Mouse (Mus musculus): ENCODE measurements around the gene Hoxa10. TPM values are rescaled to one million over a fixed set of nuclear protein-coding genes. Genes with fewer than 3 reads are reported as not detected.

The Hoxa10 gene
- total RNA-seq, 1 experiment: 0.80 TPM

DNA sequence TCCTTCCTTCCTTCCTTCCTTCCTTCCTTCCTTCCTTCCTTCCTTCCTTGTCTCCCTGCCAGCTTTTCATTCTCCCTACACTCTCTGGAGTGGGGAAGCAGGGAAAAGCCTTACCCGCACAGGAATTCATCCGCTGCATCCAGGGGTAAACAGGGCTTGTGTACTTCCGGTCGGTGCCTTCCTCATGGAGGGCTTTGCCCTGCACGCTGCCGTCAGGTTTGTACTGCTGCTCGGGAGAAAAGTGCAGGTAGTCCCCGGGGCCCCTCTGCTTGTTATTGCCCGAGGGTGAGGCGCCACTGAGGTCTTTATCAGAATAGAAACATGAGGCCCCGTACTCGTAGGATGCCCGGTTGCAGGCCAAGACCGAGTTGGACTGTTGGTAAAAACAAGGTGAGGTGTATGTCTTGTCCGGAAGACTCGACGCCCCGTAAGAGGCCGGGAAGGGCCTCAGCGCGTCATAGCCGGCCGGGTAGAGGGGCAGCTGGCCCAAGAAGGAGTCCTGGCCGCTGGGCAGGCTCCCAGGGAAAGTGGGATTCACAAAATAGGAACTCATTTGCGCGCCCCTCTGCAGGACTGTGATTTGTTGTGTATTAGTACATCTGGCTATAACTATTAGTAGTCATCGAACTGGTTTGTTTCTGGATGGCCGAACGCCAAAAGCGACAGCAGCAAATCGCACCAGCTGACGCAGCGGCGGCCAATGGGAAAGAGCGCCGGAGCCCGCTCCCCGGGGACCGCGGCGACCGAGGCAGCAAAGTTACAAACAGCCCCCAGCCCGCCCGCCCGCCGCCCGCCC is 32.4 kb downstream of the Hoxa10 start, which contains the start of gene Hoxa6:
Hoxa6 (minus strand) TSS at position 651 of the 796 bp plus-strand sequence.
- H3K9ac ChIP-seq (ENCODE audit: insufficient read depth, low read depth, low read length, poor library complexity, severe bottlenecking): no peak within 1 kb of the TSS
- no peak within 1 kb of the TSS for H3K27ac ChIP-seq (ENCODE audit: insufficient read depth, low read depth, low read length, poor library complexity, severe bottlenecking)
- H3K9me3 ChIP-seq (ENCODE audit: control insufficient read depth, insufficient read depth, low read depth, low read length): no peaks in the 10 kb centered on the region
- TF ChIP-seq ZNF384 (IDR thresholded peaks at IDR 0.05; ENCODE audit: low read depth, low read length) (no peak), ZC3H11A (IDR thresholded peaks at IDR 0.05; ENCODE audit: borderline replicate concordance, low read depth, low read length) (no peak), CHD2 (IDR thresholded peaks at IDR 0.05; ENCODE audit: low read depth, low read length) (no peak), HCFC1 (IDR thresholded peaks at IDR 0.05; ENCODE audit: borderline replicate concordance, insufficient read depth, low read length) (no peak), MAFK (IDR thresholded peaks at IDR 0.05; ENCODE audit: insufficient read depth, low read depth, low read length) (no peak)
- DNase-seq (ENCODE audit: low read depth, low spot score): no peak
- no peaks in the 10 kb centered on the region for H3K36me3 ChIP-seq (ENCODE audit: control insufficient read depth, insufficient read depth, low read length, poor library complexity, severe bottlenecking)
- peak within 1 kb of the TSS; percentile 29 to 43 for H3K4me3 ChIP-seq (ENCODE audit: insufficient read depth in 1 of 2, low read depth in 1 of 2, low read length in 2 of 2, poor library complexity in 1 of 2, severe bottlenecking in 1 of 2)
- in situ Hi-C loops (cut with MboI; ENCODE audit: low sequenced_read_pairs in 2 of 2, unreplicated experiment in 2 of 2): loop anchor here in 1 of 2 experiments (25.0 kb wide), 1 partner anchor 596 kb away; no protein-coding TSS in a partner anchor
- peaks cover 0 to 7% of the 10 kb centered on the region in 2 experiments; a peak in 1 of 4 replicates for H3K4me1 ChIP-seq (ENCODE audit: control insufficient read depth in 2 of 2, insufficient read depth in 2 of 2, low read length in 2 of 2, poor library complexity in 1 of 2)

- Histone ChIP-seq H3K27ac (ENCODE audit: insufficient read depth, low read depth, low read length, poor library complexity, severe bottlenecking) (no peak overlapping the region), H3K4me3 (ENCODE audit: insufficient read depth in 1 of 2, low read depth in 1 of 2, low read length in 2 of 2, poor library complexity in 1 of 2, severe bottlenecking in 1 of 2) (no peak overlapping the region), H3K4me1 (ENCODE audit: control insufficient read depth in 2 of 2, insufficient read depth in 2 of 2, low read length in 2 of 2, poor library complexity in 1 of 2) (peaks cover 0 to 7% of the 10 kb centered on the region in 2 experiments; a peak in 1 of 4 replicates), H3K9ac (ENCODE audit: insufficient read depth, low read depth, low read length, poor library complexity, severe bottlenecking) (no peak overlapping the region), H3K9me3 (ENCODE audit: control insufficient read depth, insufficient read depth, low read depth, low read length) (no peaks in the 10 kb centered on the region), H3K36me3 (ENCODE audit: control insufficient read depth, insufficient read depth, low read length, poor library complexity, severe bottlenecking) (no peaks in the 10 kb centered on the region)
- TF ChIP-seq ZC3H11A (IDR thresholded peaks at IDR 0.05; ENCODE audit: borderline replicate concordance, low read depth, low read length): no peak
- no peak for TF ChIP-seq ZNF384 (IDR thresholded peaks at IDR 0.05; ENCODE audit: low read depth, low read length)
- TF ChIP-seq MAFK (IDR thresholded peaks at IDR 0.05; ENCODE audit: insufficient read depth, low read depth, low read length): no peak
- DNase-seq (ENCODE audit: low read depth, low spot score): no peak
- in situ Hi-C loops (cut with MboI; ENCODE audit: low sequenced_read_pairs in 2 of 2, unreplicated experiment in 2 of 2): loop anchor here in 1 of 2 experiments (25.0 kb wide), 1 partner anchor 595 kb away; no protein-coding TSS in a partner anchor
Measured at GRCm38 (mm10) chr6:52207684-52207976, 33.0 kb downstream of the Hoxa10 start.

GRCm38 (mm10) chr6:52206882-52207683 is 33.6 kb downstream of the Hoxa10 start:
- no peak overlapping the region for H3K4me3 ChIP-seq (ENCODE audit: insufficient read depth in 1 of 2, low read depth in 1 of 2, low read length in 2 of 2, poor library complexity in 1 of 2, severe bottlenecking in 1 of 2)
- in situ Hi-C loops (cut with MboI; ENCODE audit: low sequenced_read_pairs in 2 of 2, unreplicated experiment in 2 of 2): loop anchor here in 1 of 2 experiments (25.0 kb wide), 1 partner anchor 595 kb away; no protein-coding TSS in a partner anchor
- H3K27ac ChIP-seq (ENCODE audit: insufficient read depth, low read depth, low read length, poor library complexity, severe bottlenecking): no peak overlapping the region
- H3K4me1 ChIP-seq (ENCODE audit: control insufficient read depth in 2 of 2, insufficient read depth in 2 of 2, low read length in 2 of 2, poor library complexity in 1 of 2): peaks cover 0 to 7% of the 10 kb centered on the region in 2 experiments; a peak in 1 of 4 replicates
- H3K9ac ChIP-seq (ENCODE audit: insufficient read depth, low read depth, low read length, poor library complexity, severe bottlenecking): no peak overlapping the region
- H3K9me3 ChIP-seq (ENCODE audit: control insufficient read depth, insufficient read depth, low read depth, low read length): no peaks in the 10 kb centered on the region
- no peaks in the 10 kb centered on the region for H3K36me3 ChIP-seq (ENCODE audit: control insufficient read depth, insufficient read depth, low read length, poor library complexity, severe bottlenecking)
- no peak for DNase-seq (ENCODE audit: low read depth, low spot score)
- no peak for TF ChIP-seq HCFC1 (IDR thresholded peaks at IDR 0.05; ENCODE audit: borderline replicate concordance, insufficient read depth, low read length)
- no peak for TF ChIP-seq MAFK (IDR thresholded peaks at IDR 0.05; ENCODE audit: insufficient read depth, low read depth, low read length)
- no peak for TF ChIP-seq CHD2 (IDR thresholded peaks at IDR 0.05; ENCODE audit: low read depth, low read length)
- no peak for TF ChIP-seq ZC3H11A (IDR thresholded peaks at IDR 0.05; ENCODE audit: borderline replicate concordance, low read depth, low read length)
- no peak for TF ChIP-seq ZNF384 (IDR thresholded peaks at IDR 0.05; ENCODE audit: low read depth, low read length)

GRCm38 (mm10) chr6:52205638-52206621 is 34.7 kb downstream of the Hoxa10 start:
- H3K36me3 ChIP-seq (ENCODE audit: control insufficient read depth, insufficient read depth, low read length, poor library complexity, severe bottlenecking): no peaks in the 10 kb centered on the region
- no peak for DNase-seq (ENCODE audit: low read depth, low spot score)
- H3K9me3 ChIP-seq (ENCODE audit: control insufficient read depth, insufficient read depth, low read depth, low read length): no peaks in the 10 kb centered on the region
- in situ Hi-C loops (cut with MboI; ENCODE audit: low sequenced_read_pairs in 2 of 2, unreplicated experiment in 2 of 2): loop anchor here in 1 of 2 experiments (25.0 kb wide), 1 partner anchor 594 kb away; no protein-coding TSS in a partner anchor
- no peak for TF ChIP-seq HCFC1 (IDR thresholded peaks at IDR 0.05; ENCODE audit: borderline replicate concordance, insufficient read depth, low read length)
- TF ChIP-seq MAFK (IDR thresholded peaks at IDR 0.05; ENCODE audit: insufficient read depth, low read depth, low read length): no peak
- no peak for TF ChIP-seq CHD2 (IDR thresholded peaks at IDR 0.05; ENCODE audit: low read depth, low read length)
- TF ChIP-seq ZC3H11A (IDR thresholded peaks at IDR 0.05; ENCODE audit: borderline replicate concordance, low read depth, low read length): no peak
- no peak for TF ChIP-seq ZNF384 (IDR thresholded peaks at IDR 0.05; ENCODE audit: low read depth, low read length)
- H3K4me3 ChIP-seq (ENCODE audit: insufficient read depth in 1 of 2, low read depth in 1 of 2, low read length in 2 of 2, poor library complexity in 1 of 2, severe bottlenecking in 1 of 2): no peak overlapping the region
- no peak overlapping the region for H3K9ac ChIP-seq (ENCODE audit: insufficient read depth, low read depth, low read length, poor library complexity, severe bottlenecking)
- H3K27ac ChIP-seq (ENCODE audit: insufficient read depth, low read depth, low read length, poor library complexity, severe bottlenecking): no peak overlapping the region
- H3K4me1 ChIP-seq (ENCODE audit: control insufficient read depth in 2 of 2, insufficient read depth in 2 of 2, low read length in 2 of 2, poor library complexity in 1 of 2): peaks cover 0 to 4% of the 10 kb centered on the region in 2 experiments; a peak in 1 of 4 replicates
